Mouse (Mus musculus) MEL-GATA-1-ER (cell line): ENCODE data around the gene Sim2.

ENCODE experiments used
- DNase-seq: peaks from one replicate; pipeline ENCODE4 v3.0.0-alpha.2; 2012; ENCODE audit warnings: low read depth; ENCODE audit errors: extremely low read depth

Sim2 gene

DNA sequence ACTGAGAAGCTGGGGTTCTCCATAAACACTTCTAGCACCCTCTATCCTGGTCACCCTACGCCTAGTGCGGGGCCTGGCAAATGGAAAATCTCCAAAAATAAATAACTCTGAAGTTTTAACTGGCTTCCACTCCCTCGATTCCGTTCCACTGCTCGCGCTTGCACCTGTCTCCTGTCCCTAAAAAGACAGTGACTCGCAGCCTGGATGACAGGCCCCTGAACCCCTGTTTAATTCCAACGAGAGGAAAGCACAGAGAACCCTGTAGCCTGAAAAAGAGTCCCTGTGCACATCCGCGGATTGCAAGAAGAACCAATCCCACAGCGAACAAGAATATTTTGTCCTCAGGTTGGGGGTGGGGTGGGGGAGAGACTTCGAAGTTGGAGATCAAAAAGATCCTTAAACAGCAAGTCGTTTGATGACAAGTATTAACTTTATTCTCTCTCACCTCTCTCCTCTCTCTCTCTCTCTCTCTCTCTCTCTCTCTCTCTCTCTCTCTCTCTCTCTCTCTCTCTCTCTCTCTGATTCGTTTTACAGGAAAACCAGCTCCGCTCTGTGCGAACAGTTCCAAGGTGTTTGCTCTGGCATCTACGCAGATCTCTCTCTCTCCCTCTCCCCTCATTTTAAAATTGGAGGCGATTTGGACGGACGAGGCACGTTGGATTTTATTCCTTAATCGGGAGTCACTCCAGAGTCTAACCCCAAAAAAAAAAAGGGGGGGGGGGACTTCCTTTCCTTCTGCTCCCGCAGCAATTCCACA is 6.2 kb upstream of the Sim2 start:
- DNase-seq = no peak

DNA sequence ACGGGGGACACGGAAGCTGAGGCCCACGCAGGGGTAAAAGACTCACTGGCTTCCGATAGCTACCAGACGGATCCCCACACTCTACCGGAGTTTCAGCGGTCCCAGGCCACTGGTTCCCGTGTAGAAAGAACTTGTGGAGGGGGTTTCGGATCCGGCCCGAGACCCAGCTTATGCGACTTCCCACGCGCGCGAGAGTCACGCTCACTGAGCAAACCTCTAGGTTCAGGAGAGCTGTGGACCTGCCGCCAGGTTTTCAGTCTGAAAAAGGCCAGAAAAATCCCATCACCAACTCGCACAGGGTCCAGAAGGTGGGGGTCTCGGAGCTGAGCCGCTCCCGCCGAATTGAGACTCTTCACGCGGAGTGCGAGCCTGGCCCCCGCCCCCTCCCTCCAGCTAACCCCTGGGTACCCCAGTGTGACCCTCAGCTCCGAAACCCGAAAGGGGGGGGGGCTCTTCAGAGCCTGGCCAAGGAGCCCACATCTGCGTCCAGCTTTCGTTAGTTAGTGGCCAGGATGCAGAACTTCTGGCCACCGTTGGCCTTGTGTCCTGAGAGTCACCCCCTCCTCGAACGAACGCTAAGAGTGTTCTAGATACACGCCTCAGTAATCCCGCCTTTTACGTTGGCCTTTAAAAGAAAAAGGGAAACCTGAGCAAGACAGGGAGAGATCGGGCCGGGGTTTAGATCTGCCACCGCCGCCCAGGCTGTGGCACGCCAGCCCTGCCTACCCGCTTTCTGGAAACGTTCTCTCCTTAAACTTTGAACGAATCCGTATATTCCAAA is 5.5 kb upstream of the Sim2 start:
- no peak for DNase-seq

DNA sequence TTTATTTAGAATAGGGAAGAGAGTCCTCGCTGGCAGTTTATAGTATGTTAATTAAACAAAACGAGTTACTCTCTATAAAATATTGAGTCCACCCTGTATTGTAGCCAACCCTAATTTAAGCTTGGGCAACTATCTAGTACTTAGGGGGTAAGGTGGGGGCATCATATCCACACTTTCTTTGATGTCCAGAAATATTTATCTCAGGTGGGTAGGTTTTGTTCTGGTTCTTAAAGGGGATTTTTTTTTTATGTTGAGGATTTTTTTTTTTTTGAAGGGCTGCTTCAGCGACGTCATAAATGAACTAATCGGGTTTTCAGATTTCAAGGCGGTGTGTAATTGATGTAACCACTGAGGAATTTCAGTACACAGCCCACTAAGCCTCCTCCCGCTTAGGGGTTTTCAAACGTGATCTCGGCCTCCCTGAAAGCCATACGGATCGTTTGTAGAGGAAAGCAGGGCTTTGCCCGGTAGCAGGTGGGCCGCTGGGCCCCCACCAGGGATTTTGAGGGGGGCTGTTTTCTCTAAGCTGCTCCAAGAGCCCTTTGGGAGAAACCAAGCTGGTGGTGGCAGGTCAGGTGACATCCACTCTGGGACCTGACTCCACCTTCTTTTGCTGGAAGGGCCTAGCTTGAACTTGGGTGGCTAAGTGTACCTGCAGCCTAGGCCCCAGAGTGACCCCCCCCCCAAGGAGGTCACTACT is 4.7 kb upstream of the Sim2 start:
- no peak for DNase-seq

DNA sequence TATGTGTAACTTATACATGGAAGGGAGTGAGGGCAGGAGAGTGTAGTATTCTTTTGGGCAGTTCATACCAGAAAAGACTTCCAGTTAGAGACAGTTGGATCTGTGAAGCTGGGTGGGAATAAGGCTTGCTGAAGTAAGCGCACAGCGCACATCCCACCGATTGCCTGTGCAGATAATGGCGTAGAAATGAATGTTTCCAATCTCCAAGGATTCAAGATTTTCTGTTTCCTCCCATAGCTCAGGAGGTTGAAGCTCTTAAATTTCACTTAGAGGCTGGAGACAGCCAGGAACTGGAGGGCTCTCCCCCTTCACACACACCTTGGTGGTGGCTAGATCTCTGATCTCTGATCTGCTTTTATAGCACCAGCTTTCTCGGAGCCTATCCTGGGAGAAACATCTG is 3.1 kb upstream of the Sim2 start:
- no peak for DNase-seq

DNA sequence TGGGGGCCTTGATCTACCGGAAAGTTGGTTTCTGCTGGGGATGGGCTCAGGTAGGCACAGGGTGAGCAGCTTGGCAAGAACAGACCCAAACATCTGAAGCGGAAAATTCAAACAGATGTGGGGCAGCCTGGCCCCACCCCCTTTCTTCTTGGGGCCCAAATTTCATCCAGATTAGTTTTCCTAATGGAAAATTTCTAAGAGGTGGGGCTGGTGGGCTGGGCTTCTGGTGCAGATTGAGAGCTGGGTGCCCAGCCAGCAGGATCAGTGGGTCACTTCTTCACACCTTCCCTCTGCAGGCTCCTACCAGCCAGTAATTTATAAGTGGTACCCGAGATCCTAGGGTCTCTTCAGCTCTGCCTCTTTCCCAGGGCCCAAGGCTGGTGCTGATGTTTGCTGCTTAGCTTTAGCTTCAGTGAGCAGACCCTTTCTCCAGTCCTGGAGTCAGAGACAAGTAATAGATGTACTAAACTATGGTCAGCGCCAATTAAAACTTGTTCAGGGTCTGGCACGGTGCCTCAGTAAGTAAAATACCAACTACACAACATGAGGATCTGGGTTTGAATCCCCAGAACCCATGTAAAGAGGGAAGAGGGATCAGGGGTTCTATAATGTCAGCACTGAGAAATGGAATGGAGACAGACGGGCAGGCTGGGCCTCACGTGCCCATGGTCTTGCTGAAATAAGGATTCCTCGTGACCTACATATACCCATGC is 2.6 kb upstream of the Sim2 start:
- no peak for DNase-seq

DNA sequence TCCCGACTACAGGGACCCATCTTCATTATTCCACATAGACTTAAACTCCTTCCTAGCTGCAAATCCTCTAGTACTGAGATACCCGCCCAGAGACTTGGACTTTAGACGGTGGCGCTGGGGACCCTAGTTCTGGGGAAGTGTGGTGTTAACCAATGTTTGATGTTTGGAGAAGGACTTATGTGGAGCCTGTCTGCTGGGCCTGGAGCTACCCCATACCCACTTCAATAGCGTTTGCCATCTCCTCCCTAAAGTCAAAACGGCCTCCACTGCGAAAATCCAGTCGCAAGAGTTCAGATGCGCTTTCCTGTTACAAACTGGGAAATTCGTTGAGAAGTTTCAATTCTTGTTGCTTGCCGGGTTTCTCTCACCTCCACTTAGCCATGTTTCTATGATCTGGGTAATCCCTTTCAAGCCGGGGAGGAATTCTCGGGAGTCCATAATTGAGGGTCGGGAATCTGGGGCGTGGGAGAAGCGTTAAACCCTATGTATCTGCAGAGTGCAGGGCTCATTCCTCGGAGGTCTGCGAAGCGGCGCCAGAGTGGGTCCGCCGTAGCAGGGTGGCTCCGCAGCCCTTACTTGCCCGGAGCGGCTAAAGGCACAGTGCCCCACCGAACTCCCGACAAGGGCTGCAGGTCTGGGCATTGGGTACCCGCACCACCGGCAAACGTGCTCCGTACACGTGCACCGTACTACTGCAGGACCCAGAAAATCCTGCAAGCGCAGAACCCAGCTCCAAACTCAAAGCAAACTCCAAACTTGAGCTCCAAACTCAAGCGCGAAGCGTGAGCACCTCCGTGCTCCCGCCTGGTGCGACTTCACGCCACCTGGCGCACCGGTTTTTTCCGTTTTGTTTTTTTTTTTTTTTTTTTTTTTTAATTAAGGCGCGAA is 1.5 kb upstream of the Sim2 start:
- no peak for DNase-seq

DNA sequence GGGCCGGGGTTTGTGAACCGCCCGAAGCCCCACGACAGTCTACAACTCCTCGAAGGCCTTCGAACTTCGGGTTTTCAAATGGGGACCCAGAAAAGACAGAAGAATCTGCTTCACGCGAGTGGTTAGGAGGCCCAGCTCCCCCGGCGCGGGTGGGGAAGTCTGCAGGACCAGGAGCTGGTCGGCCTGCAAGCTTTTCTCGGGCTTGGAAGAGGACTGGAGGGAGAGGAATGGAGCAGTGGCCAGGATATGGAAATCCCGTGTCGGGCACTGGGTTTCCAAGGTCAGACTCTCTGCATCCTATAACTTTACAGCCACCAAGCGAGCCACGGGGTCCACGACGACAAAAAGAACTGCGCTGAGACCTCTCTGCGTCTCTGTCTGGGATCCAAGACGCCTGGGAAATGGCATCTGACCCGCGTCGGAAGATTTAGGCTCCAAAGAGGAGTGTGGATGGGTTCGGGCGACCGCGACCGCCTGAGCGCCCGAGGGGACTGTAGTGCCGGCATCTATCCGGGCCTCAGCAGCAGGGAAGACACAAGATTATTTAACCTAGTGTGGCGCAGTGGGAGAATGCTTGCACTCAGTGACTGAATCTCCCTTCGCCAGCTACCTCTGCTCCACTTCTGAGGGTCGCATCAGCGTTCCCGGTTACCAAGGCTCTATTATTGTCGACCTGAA is 744 bp upstream of the Sim2 start:
- no peak for DNase-seq

DNA sequence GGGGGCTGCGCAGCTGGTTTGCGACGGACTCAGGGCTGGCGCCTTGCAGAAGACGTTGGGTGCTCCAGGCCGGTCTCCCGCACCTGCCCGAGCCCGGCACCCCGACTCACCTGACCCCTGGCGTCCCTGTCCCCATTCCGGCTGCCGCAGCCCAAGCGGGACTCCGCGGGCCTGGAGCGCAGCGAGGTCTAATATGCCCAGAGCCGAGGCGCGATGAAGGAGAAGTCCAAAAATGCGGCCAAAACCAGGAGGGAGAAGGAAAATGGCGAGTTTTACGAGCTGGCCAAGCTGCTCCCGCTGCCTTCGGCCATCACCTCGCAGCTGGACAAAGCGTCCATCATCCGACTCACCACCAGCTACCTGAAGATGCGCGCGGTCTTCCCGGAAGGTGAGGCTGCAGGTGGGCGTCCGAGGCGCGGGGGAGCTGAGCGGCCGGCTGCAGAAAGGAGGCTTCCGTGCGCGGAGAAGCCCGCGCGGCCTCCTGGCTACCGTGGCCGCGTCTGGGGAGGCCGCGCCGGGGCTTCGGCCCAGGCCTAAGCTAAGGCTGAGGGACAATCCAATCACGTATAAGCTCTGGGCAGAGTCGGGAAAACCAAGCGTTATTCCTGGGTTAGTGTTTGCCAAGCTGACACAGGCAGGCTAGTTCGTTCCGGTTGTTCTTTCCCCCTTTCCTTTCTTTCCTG is 1.0 kb downstream of the Sim2 start:
- no peak for DNase-seq

DNA sequence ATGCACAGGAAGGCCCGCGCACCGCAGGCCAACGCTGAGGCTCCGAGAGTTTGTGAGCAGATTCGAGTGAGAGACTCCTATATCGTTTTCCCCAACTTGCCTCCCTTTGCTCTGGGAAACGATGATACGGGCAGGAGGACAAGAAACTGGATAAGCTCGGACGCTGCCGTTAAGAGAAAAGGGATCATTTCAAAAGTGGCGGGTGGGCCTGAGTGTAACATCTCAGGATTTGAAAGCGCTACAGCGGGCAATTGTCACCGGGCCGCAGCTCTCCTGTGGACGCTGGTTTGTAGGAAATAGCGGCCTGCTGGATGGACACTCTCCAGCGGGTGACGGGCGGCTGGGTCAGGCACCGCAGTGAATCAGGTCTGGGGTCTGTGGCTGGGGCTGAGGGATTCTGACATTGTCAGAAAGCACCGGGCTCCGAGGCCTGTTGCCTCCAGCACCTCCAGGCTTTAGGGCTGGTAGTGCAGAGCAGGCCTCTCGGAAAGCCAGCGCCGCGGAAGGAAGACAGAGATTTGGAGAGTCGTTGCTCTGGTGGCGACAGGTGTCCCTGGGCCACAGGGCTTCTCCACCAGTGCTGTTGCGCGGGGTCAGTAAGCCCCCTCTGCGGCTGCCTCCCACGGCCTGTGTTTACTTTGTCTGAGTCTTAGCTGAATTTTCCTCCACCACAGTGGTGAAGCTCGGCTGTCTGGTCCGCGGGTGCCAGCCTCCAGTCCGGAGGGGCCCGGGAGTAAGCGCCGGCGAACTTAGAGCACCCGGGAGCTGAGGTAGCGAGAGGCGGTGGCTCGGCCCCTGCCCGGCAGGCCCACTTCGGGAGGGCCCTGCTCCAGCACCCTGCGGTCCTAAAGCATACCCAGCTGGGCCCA is 2.2 kb downstream of the Sim2 start:
- DNase-seq = no peak

DNA sequence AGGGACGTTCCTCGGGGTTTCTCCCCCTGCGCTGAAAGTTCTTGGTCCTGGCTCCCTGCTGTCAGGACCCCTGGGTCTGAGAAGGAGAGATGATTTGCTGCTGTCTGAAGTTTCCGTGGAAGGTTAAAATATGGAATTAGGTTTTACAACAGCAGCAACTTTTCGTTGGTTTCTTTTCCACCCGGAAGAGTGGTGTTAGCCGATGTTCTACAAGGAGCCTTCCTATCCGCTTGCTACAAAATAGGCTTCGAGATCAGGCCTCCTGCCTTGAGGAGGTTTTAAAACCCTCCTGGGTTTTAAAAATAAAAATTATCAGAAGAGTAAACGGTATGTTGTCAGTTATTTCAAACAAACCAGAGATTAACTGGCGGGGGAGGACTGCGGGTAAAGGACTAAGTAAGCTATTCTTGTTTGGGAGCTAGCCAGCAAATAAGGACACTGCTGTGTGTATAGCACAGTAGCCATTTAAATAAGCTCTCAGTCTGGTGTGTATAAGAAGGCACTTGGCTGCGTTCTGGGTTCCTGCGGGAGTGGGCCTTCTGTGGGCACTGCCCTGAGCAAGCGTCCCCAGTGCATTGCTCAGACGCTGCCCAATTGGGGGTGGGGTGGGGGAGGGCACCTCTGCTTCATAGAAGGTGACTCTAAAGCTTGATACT is 3.0 kb downstream of the Sim2 start:
- DNase-seq = no peak

DNA sequence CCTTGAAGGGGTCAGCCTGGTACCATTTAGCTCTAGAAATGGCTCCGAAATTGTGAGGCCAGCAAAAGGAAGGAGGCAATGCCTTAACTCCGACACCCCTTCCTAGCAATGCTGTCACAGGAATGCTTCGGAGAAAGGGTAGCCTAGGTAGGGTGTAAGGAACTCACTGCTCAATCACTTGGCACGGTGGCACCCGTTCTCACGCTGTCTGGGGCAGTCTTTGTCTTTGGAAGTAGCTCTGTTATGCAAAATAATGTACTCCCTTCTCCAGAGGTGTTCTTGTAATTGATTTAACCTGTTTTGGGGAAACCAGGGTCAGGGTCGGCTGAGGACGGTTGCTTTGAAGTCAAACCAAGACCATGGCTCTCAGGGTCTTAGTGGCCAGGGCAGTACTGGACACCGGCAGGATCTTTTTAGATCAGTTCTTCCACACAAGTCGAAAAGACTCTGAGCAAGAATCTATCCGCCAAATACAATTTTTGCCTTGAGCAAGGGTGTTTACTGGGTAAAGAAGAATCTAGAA is 3.6 kb downstream of the Sim2 start:
- DNase-seq = no peak

DNA sequence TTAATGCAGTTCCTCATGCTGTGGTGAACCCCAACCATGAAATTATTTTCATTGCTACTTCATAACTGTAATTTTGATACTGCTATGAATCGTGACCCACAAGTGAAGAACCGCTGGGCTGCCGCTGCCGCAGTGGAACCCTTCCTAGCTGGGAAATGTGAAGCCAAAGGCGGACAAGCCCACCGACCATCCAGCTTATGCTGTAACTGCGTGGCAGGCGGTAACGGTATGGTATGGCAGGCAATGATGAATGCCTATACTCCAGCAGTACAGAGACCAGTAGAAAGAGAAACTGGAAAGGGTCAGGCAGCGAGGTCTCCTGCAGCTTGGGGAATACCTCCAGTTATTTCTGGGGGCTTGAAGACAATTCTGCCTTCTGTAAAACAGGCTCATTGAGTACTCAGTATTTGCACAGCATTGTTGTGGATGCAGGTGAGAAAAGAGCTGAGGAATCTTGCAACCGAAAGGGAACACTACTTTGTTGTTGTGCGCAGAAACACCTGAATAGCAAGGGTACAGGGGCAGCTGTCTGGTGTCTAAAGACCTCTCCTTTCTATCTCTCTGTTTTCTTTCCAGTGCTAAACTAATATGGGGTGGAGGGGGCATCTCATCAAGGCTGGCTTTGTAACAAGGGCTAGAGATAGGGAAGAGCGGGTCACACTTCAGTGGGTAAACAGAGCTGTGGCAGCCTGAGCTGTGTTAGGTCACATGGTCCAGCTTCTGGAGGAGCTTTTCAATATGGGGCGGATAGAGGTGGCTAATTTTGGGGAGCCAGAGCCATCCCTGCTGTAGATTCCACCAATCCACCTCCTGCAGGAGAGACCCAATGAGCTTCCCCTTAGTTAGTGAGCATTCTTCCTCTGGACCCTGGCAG is 4.3 kb downstream of the Sim2 start:
- DNase-seq = no peak

DNA sequence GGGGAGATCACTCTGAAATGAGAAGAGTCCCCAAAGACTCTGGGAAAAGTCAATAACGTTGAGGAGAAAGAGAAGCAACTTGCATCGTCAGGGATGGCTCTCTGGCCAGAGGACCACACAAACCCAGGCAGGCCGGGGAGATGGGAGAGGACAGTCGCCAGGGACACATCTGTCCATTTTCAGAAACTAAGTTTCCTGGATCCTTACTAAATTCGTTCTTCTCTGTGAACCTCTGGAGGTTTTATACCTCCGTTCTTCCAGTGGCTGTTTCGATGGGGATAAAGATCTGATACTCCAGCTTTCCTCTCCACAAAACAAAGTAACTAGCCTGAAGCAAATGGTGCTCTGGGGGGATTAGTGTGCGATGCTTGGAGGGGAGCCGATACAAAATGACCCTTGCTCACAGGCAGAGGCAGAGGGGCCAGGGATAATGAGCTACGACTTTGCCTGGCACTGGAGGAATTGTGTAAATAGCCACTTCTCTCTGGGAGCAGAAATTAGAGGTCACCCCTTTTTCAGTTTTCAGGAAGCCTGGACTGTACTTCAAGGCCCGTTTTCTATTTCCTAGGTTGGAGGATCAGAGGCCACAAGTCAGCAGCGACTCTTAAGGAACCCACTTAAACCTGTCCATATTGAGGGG is 7.9 kb downstream of the Sim2 start:
- no peak for DNase-seq

DNA sequence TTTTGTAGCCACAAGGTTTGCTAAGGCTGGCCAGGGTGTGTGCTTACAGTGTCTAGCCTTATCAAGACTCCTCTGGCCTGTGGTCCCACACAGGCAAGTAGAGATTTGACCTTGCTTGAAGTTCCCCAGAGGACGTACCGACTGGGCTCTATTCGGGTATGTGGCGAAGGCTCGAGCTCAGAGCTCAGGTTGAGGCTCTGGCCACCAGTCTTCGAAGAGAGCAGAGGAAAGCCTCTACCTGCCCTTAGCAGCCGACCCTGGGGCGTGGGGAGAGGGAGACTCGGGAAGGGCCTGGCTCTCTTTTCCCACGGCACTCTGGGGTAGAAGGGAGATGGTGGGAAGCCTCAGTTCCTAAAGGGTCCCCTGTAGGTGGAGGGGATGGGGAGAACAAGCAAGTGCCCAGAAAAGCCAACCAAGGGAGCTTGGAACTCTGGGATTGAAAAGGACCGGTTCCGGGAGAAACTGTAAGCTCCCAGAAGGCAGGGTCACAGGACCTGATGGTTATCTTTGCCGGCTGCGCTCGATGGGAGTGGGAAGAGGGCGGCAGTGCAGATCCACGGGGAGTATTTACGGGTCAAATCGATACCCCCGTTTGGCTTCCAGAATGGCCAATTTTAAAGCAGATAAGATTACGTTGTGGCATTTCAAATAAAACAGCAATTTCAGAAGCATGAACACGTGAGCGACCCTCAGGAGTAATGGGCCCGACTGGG is 8.6 kb downstream of the Sim2 start:
- no peak for DNase-seq

DNA sequence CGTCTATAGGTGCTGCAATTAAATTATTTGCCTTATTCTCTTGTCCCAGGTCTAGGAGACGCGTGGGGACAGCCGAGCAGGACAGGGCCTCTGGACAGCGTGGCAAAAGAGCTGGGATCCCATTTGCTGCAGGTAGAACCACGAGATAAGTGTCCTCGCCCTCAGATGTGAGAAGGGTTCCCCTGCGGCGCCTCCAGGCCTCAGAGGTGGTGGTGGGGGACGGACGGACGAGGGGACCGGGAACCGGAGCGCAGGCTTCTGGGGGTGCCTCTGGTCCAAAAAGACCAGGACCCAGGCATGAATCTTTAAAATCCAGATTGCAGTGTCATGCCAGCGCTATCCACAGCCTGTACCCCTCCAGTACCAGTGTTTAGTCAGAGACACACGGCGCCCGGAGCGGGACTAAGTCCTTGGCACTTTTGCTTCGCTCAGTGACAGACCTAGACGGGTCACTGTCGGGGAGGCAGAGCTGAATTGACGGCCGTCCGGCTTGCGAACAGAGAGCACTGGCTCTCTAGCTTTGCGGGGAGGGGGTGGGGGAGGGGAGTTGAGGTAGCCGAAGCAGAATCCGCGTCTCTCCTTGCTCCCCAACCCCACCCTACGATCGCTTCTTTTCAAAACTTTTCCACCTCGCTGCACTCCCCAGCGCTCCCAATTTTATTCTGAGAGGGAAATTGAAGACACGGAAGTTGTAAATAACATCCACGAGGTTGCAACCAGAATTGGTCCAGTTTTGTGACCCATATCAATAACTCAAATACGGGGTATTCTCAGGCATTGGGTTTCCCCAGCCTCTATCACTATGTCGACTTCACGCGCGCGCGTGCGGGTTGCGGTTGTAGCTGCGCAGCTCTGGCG is 9.7 kb downstream of the Sim2 start:
- no peak for DNase-seq
